Mouse (Mus musculus) liver, adult 2 months (tissue): ENCODE results near the gene Stn1.

Experiments used
- CTCF ChIP-seq: fragments of 200-500 bp; IDR thresholded peaks from 2 replicates; pipeline ENCODE4 v1.5.1; 2011; ENCODE audit warnings: low read depth, low read length, control low read depth
- POLR2A ChIP-seq: fragments of 200-500 bp; IDR thresholded peaks from 2 replicates; pipeline ENCODE4 v1.6.1; 2011; ENCODE audit warnings: low read length, control low read depth; ENCODE audit not compliant: insufficient read depth; ENCODE audit errors: extremely low read depth

DNA sequence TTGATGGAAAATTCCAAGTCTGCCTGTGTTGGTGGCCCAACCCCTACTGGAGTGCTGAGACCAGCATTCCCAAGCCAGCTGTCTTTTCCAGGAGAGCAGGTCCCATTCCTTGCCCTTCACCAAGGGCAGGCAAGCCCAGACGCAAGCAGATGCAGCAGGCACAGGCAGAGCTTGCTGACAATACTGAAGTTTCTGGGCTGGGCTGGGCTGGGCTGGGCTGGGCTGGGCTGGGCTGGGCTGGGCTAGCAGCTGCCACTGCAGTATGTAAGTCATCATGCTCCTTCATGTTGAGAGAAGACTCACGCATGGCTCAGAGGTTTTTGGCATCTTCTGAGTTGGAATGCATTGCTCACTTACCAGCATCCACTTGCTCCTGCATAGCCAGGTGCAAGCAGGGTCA lies 45.5 kb downstream of the Stn1 start:
- TF ChIP-seq CTCF (no peak), POLR2A (no peak)
